ENCODE assay signal across 12 mouse cellular contexts in the genomic region with DNA sequence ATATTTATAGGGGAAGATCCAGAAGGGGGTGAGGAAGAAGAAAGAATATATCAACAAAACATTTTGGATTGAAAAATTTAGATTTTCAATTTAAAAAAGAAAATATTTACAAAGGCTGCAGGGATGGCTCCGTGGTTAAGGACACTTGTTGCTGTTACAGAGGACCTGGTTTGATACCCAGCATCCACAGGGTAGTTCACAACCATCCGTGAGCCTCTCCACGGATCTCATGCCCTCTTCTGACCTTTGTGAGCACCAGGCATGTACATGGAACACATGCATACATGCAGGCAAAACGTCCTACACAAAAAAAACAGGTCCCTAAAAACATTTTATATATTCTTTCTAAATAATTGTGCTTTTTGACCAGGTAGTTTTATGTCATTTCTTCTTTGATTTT. TPM values are rescaled to one million over a fixed set of nuclear protein-coding genes. Genes with fewer than 3 reads are reported as not detected.
DNase-seq lines count a peak whose midpoint lies in the region; ATAC-seq and TF ChIP-seq lines count a peak whose summit lies in the region.
"Had no signal": no experiment of that assay in that cellular context is flagged by ENCODE, and none has a peak within 500 bp of the region (broad histone marks: within the 10 kb centered on the region; RNA-seq: fewer than 3 reads in every experiment).

No protein-coding gene starts in this region.

- H3K9ac ChIP-seq in midbrain, embryonic 12.5 days (replicated peaks) = no peak overlapping the region
- H3K9ac ChIP-seq in midbrain, postnatal 0 days (replicated peaks; ENCODE audit: low read length, poor library complexity, severe bottlenecking) = no peak overlapping the region
- H3K9ac ChIP-seq in CH12.LX (ENCODE audit: insufficient read depth, low read depth) = no peak overlapping the region
- H3K9ac ChIP-seq: embryonic facial prominence, embryonic 12.5 days; forebrain, embryonic 12.5 days; heart, embryonic 13.5 days; intestine, embryonic 15.5 days had no signal

- TF ChIP-seq CTCF in midbrain, postnatal 0 days (IDR thresholded peaks at IDR 0.05) = no peak
- no peak for TF ChIP-seq CTCF in CH12.LX (conservative IDR thresholded peaks at IDR 0.05 in 1 of 2, IDR thresholded peaks at IDR 0.05 in 1 of 2; ENCODE audit: low read depth in 2 of 2, low read length in 2 of 2)

- H3K27me3 ChIP-seq in midbrain, embryonic 12.5 days = no peaks in the 10 kb centered on the region
- no peaks in the 10 kb centered on the region for H3K27me3 ChIP-seq in midbrain, postnatal 0 days (ENCODE audit: insufficient read depth, low read length)
- H3K27me3 ChIP-seq in CH12.LX (replicated peaks) = no peaks in the 10 kb centered on the region
- H3K27me3 ChIP-seq: embryonic facial prominence, embryonic 12.5 days; forebrain, embryonic 12.5 days; heart, embryonic 13.5 days; intestine, embryonic 15.5 days had no signal

- no peaks in the 10 kb centered on the region for H3K9me3 ChIP-seq in midbrain, embryonic 12.5 days
- no peaks in the 10 kb centered on the region for H3K9me3 ChIP-seq in midbrain, postnatal 0 days (ENCODE audit: low read length)
- no peaks in the 10 kb centered on the region for H3K9me3 ChIP-seq in CH12.LX (replicated peaks; ENCODE audit: low read length)
- H3K9me3 ChIP-seq: embryonic facial prominence, embryonic 12.5 days; forebrain, embryonic 12.5 days; heart, embryonic 13.5 days; intestine, embryonic 15.5 days had no signal

- no peak for TF ChIP-seq POLR2A in CH12.LX (IDR thresholded peaks at IDR 0.05; ENCODE audit: low read depth, low read length)

- no peak for TF ChIP-seq RAD21 in CH12.LX (IDR thresholded peaks at IDR 0.05; ENCODE audit: low read depth, low read length)

- DNase-seq in heart, adult 11 months = peak; percentile 15
- no peak for DNase-seq in heart, adult 8-10 months (ENCODE audit: low spot score)
- DNase-seq in midbrain, postnatal 0 days (ENCODE audit: low spot score) = no peak
- DNase-seq in CH12.LX (ENCODE audit: extremely low read depth) = no peak
- DNase-seq in right cerebral cortex, postnatal 4 days = no peak

- TF ChIP-seq EP300 in CH12.LX (IDR thresholded peaks at IDR 0.05; ENCODE audit: low read length) = no peak

- ATAC-seq in midbrain, embryonic 12.5 days (ENCODE audit: low FRiP score, low read depth) = 0 out of 2 replicates have a peak, but pooled peaks have one; percentile 59
- no peak for ATAC-seq in midbrain, postnatal 0 days (ENCODE audit: low FRiP score)
- peak; percentile 4 for ATAC-seq in CD4-positive, CD25-positive, alpha-beta regulatory T cell, adult 4 months

- H3K4me1 ChIP-seq in midbrain, embryonic 12.5 days = no peaks in the 10 kb centered on the region
- no peaks in the 10 kb centered on the region for H3K4me1 ChIP-seq in midbrain, postnatal 0 days (ENCODE audit: insufficient read depth, low read length)
- H3K4me1 ChIP-seq in CH12.LX (ENCODE audit: control insufficient read depth in 1 of 2, insufficient read depth in 2 of 2) = peaks cover 0 to 9% of the 10 kb centered on the region in 2 experiments; a peak in 3 of 4 replicates
- H3K4me1 ChIP-seq: embryonic facial prominence, embryonic 12.5 days; forebrain, embryonic 12.5 days; heart, embryonic 13.5 days; intestine, embryonic 15.5 days had no signal

- H3K4me3 ChIP-seq in midbrain, embryonic 12.5 days = no peak overlapping the region
- H3K4me3 ChIP-seq in midbrain, postnatal 0 days (ENCODE audit: low read depth, low read length) = no peak overlapping the region
- H3K4me3 ChIP-seq in CH12.LX (replicated peaks in 1 of 3; ENCODE audit: low read depth in 2 of 3, low read length in 2 of 3, poor library complexity in 1 of 3) = no peak overlapping the region
- H3K4me3 ChIP-seq: embryonic facial prominence, embryonic 12.5 days; forebrain, embryonic 12.5 days; heart, embryonic 13.5 days; intestine, embryonic 15.5 days had no signal

- WGBS in midbrain, embryonic 12.5 days = 63% methylated on average over 4 of the region's 4 CpGs
- WGBS in midbrain, postnatal 0 days = 72% methylated on average over 4 of the region's 4 CpGs

- in situ Hi-C loops in CH12.LX (cut with MboI; ENCODE audit: low pct_ligation_motif_present, low pct_unique_long_range_greater_than_20kb, low sequenced_read_pairs) = loop anchor here (25.0 kb wide), 1 partner anchor 727 kb away; no protein-coding TSS in a partner anchor

- peaks cover 8% of the 10 kb centered on the region; the same call in 1 of the 2 replicates for H3K36me3 ChIP-seq in midbrain, embryonic 12.5 days
- peaks cover 7% of the 10 kb centered on the region for H3K36me3 ChIP-seq in midbrain, postnatal 0 days (ENCODE audit: insufficient read depth, low read length)
- peaks cover 37 to 67% of the 10 kb centered on the region in 2 experiments for H3K36me3 ChIP-seq in CH12.LX (replicated peaks in 1 of 2; ENCODE audit: control insufficient read depth in 1 of 2, insufficient read depth in 1 of 2, low read length in 1 of 2)
- H3K36me3 ChIP-seq: intestine, embryonic 15.5 days had no signal

- peaks cover 19% of the 10 kb centered on the region for H3K79me2 ChIP-seq in CH12.LX (replicated peaks; ENCODE audit: control insufficient read depth, extremely low read depth, insufficient read depth, poor library complexity, severe bottlenecking)

- H3K27ac ChIP-seq in midbrain, embryonic 12.5 days (replicated peaks) = no peak overlapping the region
- no peak overlapping the region for H3K27ac ChIP-seq in midbrain, postnatal 0 days (ENCODE audit: low read depth, low read length)
- H3K27ac ChIP-seq in CH12.LX (ENCODE audit: insufficient read depth, low read depth) = no peak overlapping the region
- H3K27ac ChIP-seq: embryonic facial prominence, embryonic 12.5 days; forebrain, embryonic 12.5 days; heart, embryonic 13.5 days; hindbrain, postnatal 0 days; intestine, embryonic 15.5 days had no signal

- no peak overlapping the region for H3K4me2 ChIP-seq in midbrain, embryonic 12.5 days (replicated peaks)
- no peak overlapping the region for H3K4me2 ChIP-seq in midbrain, postnatal 0 days (ENCODE audit: low read depth, low read length, poor library complexity, severe bottlenecking)
- peak overlapping the region; percentile 7; the same call in 1 of the 2 replicates for H3K4me2 ChIP-seq in CH12.LX (ENCODE audit: insufficient read depth, low read depth, poor library complexity, severe bottlenecking)
- H3K4me2 ChIP-seq: embryonic facial prominence, embryonic 12.5 days; forebrain, embryonic 12.5 days; heart, embryonic 13.5 days; intestine, embryonic 15.5 days had no signal

- dilution Hi-C loops in CH12.LX (cut with MboI; ENCODE audit: extremely low pct_ligation_motif_present, extremely low pct_unique_long_range_greater_than_20kb, low sequenced_read_pairs) = no loop called here

TF ChIP-seq in CH12.LX, 34 proteins besides CTCF, POLR2A, EP300 and RAD21:
- no peak for TF ChIP-seq ETS1 (conservative IDR thresholded peaks at IDR 0.05; ENCODE audit: low read depth, low read length)
- TF ChIP-seq JUND (conservative IDR thresholded peaks at IDR 0.05; ENCODE audit: low read depth, low read length) = no peak
- no peak for TF ChIP-seq IRF4 (IDR thresholded peaks at IDR 0.05; ENCODE audit: low read depth, low read length)
- TF ChIP-seq MAZ (IDR thresholded peaks at IDR 0.05; ENCODE audit: low read depth, low read length) = no peak
- TF ChIP-seq JUN (IDR thresholded peaks at IDR 0.05; ENCODE audit: insufficient read depth, low read depth, low read length) = no peak
- 0 out of 2 replicates have a peak, but pooled peaks have one; percentile 25 for TF ChIP-seq SIN3A (IDR thresholded peaks at IDR 0.05; ENCODE audit: low read length)
- no peak for TF ChIP-seq TBP (conservative IDR thresholded peaks at IDR 0.05; ENCODE audit: low read depth, low read length)

RNA-seq across cellular contexts. Expression of a gene that starts 25.1 kb away (rescaled TPM):
- total RNA-seq in heart, adult 8-10 months (2022) = 1 to 10 TPM; 1.9 to 2.3 (median 2.1) TPM
- polyA plus RNA-seq in midbrain, embryonic 12.5 days (2016; fragmentation: Nextera tagmentation; extraction: Ambion mirVana) = 1.5 TPM in 2 replicates
- 2.6 and 3.2 TPM in 2 replicates for total RNA-seq in midbrain, postnatal 0 days (2014; rRNA removed)
- polyA plus RNA-seq in midbrain, postnatal 0 days (2015; fragmentation: Nextera tagmentation; extraction: Ambion mirVana) = 0.96 and 1.3 TPM in 2 replicates
- polyA plus RNA-seq in CD4-positive, CD25-positive, alpha-beta regulatory T cell, adult 4 months (2017; shearing (Covaris generic)) = 10 to 100 TPM; 33.2 to 39.6 TPM
- 13.9 and 17.1 TPM in 2 replicates for total RNA-seq in CH12.LX (2012; rRNA removed)
- total RNA-seq in CH12.LX (2014; rRNA removed) = 19.7 and 23.7 TPM in 2 replicates
- polyA plus RNA-seq in CH12.LX (2012; ENCODE audit: insufficient read length, low read depth) = 11.4 and 13.7 TPM in 2 replicates

RNA-seq across cellular contexts. Expression of a gene that starts 31.3 kb away (rescaled TPM):
- total RNA-seq in heart, adult 8-10 months (2022) = under 1 TPM; 0.33 to 0.87 (median 0.44) TPM
- 1.0 and 1.1 TPM in 2 replicates for polyA plus RNA-seq in midbrain, embryonic 12.5 days (2016; fragmentation: Nextera tagmentation; extraction: Ambion mirVana)
- 2.0 and 2.7 TPM in 2 replicates for total RNA-seq in midbrain, postnatal 0 days (2014; rRNA removed)
- 0.77 and 1.1 TPM in 2 replicates for polyA plus RNA-seq in midbrain, postnatal 0 days (2015; fragmentation: Nextera tagmentation; extraction: Ambion mirVana)
- polyA plus RNA-seq in CD4-positive, CD25-positive, alpha-beta regulatory T cell, adult 4 months (2017; shearing (Covaris generic)) = 10 to 100 TPM; 13.6 to 27.9 TPM
- total RNA-seq in CH12.LX (2012; rRNA removed) (10.2 and 12.3 TPM in 2 replicates), CH12.LX (2014; rRNA removed) (4.6 and 5.4 TPM in 2 replicates)
- 9.9 and 10.6 TPM in 2 replicates for polyA plus RNA-seq in CH12.LX (2012; ENCODE audit: insufficient read length, low read depth)
